17 mouse cellular contexts compared by ENCODE assay signal in genomic region chr17:58932279-58932982, GRCm38 (mm10). TPM values are rescaled to one million over a fixed set of nuclear protein-coding genes. Genes with fewer than 3 reads are reported as not detected.
DNase-seq lines count a peak whose midpoint lies in the region; ATAC-seq and TF ChIP-seq lines count a peak whose summit lies in the region.
"Had no signal": no experiment of that assay in that cellular context is flagged by ENCODE, and none has a peak within 500 bp of the region (broad histone marks: within the 10 kb centered on the region; RNA-seq: fewer than 3 reads in every experiment).

No protein-coding gene starts in this region.

- no peak for TF ChIP-seq CTCF in MEL (IDR thresholded peaks at IDR 0.05 in 2 of 3, conservative IDR thresholded peaks at IDR 0.05 in 1 of 3; ENCODE audit: control insufficient read depth in 1 of 3, insufficient read depth in 1 of 3, low read depth in 2 of 3, low read length in 3 of 3, poor library complexity in 1 of 3, severe bottlenecking in 1 of 3)

- TF ChIP-seq EP300 in MEL (IDR thresholded peaks at IDR 0.05; ENCODE audit: low read depth in 1 of 2, low read length in 2 of 2): no peak

- 0 out of 2 replicates have a peak, but pooled peaks have one; percentile 36 for ATAC-seq in common myeloid progenitor, adult 5-6 weeks (replicated peaks; ENCODE audit: low read depth, poor library complexity, severe bottlenecking)
- ATAC-seq in forebrain, embryonic 15.5 days (replicated peaks): peak; percentile 83
- ATAC-seq in midbrain, embryonic 11.5 days (ENCODE audit: low FRiP score): peak; percentile 92
- ATAC-seq: intestine, embryonic 16.5 days had no signal

- 1% methylated on average over 2 of the region's 2 CpGs for WGBS in forebrain, embryonic 15.5 days
- WGBS in midbrain, embryonic 11.5 days: 0% methylated on average over 2 of the region's 2 CpGs

- H3K4me3 ChIP-seq in MEL (ENCODE audit: control insufficient read depth in 1 of 2, insufficient read depth in 1 of 2, low read depth in 2 of 2, low read length in 2 of 2): peak overlapping the region in 1 of 2 experiments; percentile 33; a peak in 1 of 4 replicates
- no peak overlapping the region for H3K4me3 ChIP-seq in forebrain, embryonic 15.5 days
- no peak overlapping the region for H3K4me3 ChIP-seq in midbrain, embryonic 11.5 days (ENCODE audit: low read depth, low read length)
- H3K4me3 ChIP-seq: liver, embryonic 15.5 days had no signal

- peaks cover 0 to 25% of the 10 kb centered on the region in 2 experiments; a peak in 2 of 4 replicates for H3K36me3 ChIP-seq in MEL (ENCODE audit: control insufficient read depth in 1 of 2, insufficient read depth in 2 of 2, low read length in 2 of 2)
- H3K36me3 ChIP-seq in forebrain, embryonic 15.5 days: no peaks in the 10 kb centered on the region
- no peaks in the 10 kb centered on the region for H3K36me3 ChIP-seq in midbrain, embryonic 11.5 days (ENCODE audit: control insufficient read depth, insufficient read depth, low read length)
- H3K36me3 ChIP-seq: G1E; liver, embryonic 15.5 days had no signal

- H3K27me3 ChIP-seq in MEL (ENCODE audit: control insufficient read depth in 1 of 2, insufficient read depth in 2 of 2, low read length in 2 of 2): no peaks in the 10 kb centered on the region
- H3K27me3 ChIP-seq in forebrain, embryonic 15.5 days: no peaks in the 10 kb centered on the region
- no peaks in the 10 kb centered on the region for H3K27me3 ChIP-seq in midbrain, embryonic 11.5 days (ENCODE audit: control insufficient read depth, insufficient read depth, low read length)
- H3K27me3 ChIP-seq: liver, embryonic 15.5 days had no signal

- peak overlapping the region; percentile 34 for H3K9ac ChIP-seq in MEL (ENCODE audit: control insufficient read depth, low read depth, low read length, poor library complexity, severe bottlenecking)
- no peak overlapping the region for H3K9ac ChIP-seq in forebrain, embryonic 15.5 days (replicated peaks)
- H3K9ac ChIP-seq in midbrain, embryonic 11.5 days (ENCODE audit: low read length): no peak overlapping the region
- H3K9ac ChIP-seq: liver, embryonic 15.5 days had no signal

- peak; percentile 29 for DNase-seq in MEL (ENCODE audit: low read depth, low spot score)
- peak; percentile 90 for DNase-seq in midbrain, embryonic 11.5 days (ENCODE audit: low spot score, missing footprints)
- no peak for DNase-seq in adrenal gland, adult 18-20 months (ENCODE audit: low spot score in 2 of 2)
- no peak for DNase-seq in right cerebral cortex, postnatal 36 days (ENCODE audit: low spot score in 2 of 2)
- no peak for DNase-seq in thymus, postnatal 25 days
- DNase-seq: adrenal gland, adult 8-10 months; cerebellum, adult 11 months; gastrocnemius, postnatal 14 days; right cerebral cortex, postnatal 14 days had no signal

- H3K4me2 ChIP-seq in forebrain, embryonic 15.5 days (replicated peaks): peak overlapping the region; percentile 1; the same call in 1 of the 2 replicates
- peak overlapping the region; percentile 30; the same call in 1 of the 2 replicates for H3K4me2 ChIP-seq in midbrain, embryonic 11.5 days
- H3K4me2 ChIP-seq: liver, embryonic 15.5 days had no signal

- H3K27ac ChIP-seq in MEL (ENCODE audit: control insufficient read depth, low read depth, low read length): no peak overlapping the region; the same call in 1 of the 2 replicates
- peak overlapping the region; percentile 52; the same call in 1 of the 2 replicates for H3K27ac ChIP-seq in forebrain, embryonic 15.5 days (replicated peaks)
- H3K27ac ChIP-seq in midbrain, embryonic 11.5 days (ENCODE audit: low read depth, low read length): peak overlapping the region; percentile 88
- H3K27ac ChIP-seq: liver, embryonic 15.5 days had no signal

- H3K4me1 ChIP-seq in MEL (ENCODE audit: control insufficient read depth in 1 of 2, insufficient read depth in 2 of 2, low read length in 2 of 2): peaks cover 12 to 17% of the 10 kb centered on the region in 2 experiments
- peaks cover 7% of the 10 kb centered on the region for H3K4me1 ChIP-seq in forebrain, embryonic 15.5 days
- H3K4me1 ChIP-seq in midbrain, embryonic 11.5 days (ENCODE audit: control insufficient read depth, insufficient read depth, low read length): peaks cover 11% of the 10 kb centered on the region
- H3K4me1 ChIP-seq: liver, embryonic 15.5 days had no signal

- no peak for TF ChIP-seq RAD21 in MEL (IDR thresholded peaks at IDR 0.05; ENCODE audit: low read depth, low read length)

- TF ChIP-seq POLR2A in MEL (IDR thresholded peaks at IDR 0.05; ENCODE audit: control insufficient read depth in 1 of 2, insufficient read depth in 1 of 2, low read depth in 1 of 2, low read length in 2 of 2, poor library complexity in 1 of 2): no peak

- H3K79me2 ChIP-seq in MEL (ENCODE audit: control insufficient read depth, insufficient read depth, low read length, poor library complexity): no peaks in the 10 kb centered on the region

- H3K9me3 ChIP-seq in MEL (replicated peaks; ENCODE audit: insufficient read depth, low read length): no peaks in the 10 kb centered on the region
- H3K9me3 ChIP-seq in forebrain, embryonic 15.5 days: no peaks in the 10 kb centered on the region
- H3K9me3 ChIP-seq in midbrain, embryonic 11.5 days (ENCODE audit: control insufficient read depth, low read length): no peaks in the 10 kb centered on the region
- H3K9me3 ChIP-seq: liver, embryonic 15.5 days had no signal

TF ChIP-seq in MEL, 35 proteins besides CTCF, POLR2A, EP300 and RAD21:
- TF ChIP-seq MXI1 (IDR thresholded peaks at IDR 0.05; ENCODE audit: low read depth, low read length) (no peak), USF2 (IDR thresholded peaks at IDR 0.05; ENCODE audit: borderline replicate concordance in 1 of 2, insufficient read depth in 1 of 2, low read depth in 1 of 2, low read length in 2 of 2) (no peak), MEF2A (IDR thresholded peaks at IDR 0.05; ENCODE audit: extremely low read depth, insufficient replicate concordance, low read depth, low read length, poor library complexity, severe bottlenecking) (no peak), POLR2AphosphoS2 (IDR thresholded peaks at IDR 0.05; ENCODE audit: low read length) (no peak), ZC3H11A (IDR thresholded peaks at IDR 0.05; ENCODE audit: low read depth, low read length) (no peak), NELFE (IDR thresholded peaks at IDR 0.05; ENCODE audit: low read depth, low read length) (no peak), JUND (IDR thresholded peaks at IDR 0.05; ENCODE audit: low read depth, low read length) (0 out of 2 replicates have a peak, but pooled peaks have one; percentile 58), ELF1 (IDR thresholded peaks at IDR 0.05; ENCODE audit: low read depth, low read length) (no peak)

RNA-seq across cellular contexts. Expression of gene Pdzph1, which starts 58.7 kb away (rescaled TPM):
- total RNA-seq in MEL (2012; rRNA removed): 0.15 and 0.36 TPM in 2 replicates
- polyA plus RNA-seq in MEL (2012; ENCODE audit: insufficient read depth in 1 of 2, insufficient read length in 2 of 2, low read depth in 1 of 2, low replicate concordance in 2 of 2, missing spikeins in 1 of 2): 1 to 10 TPM in 1 of 2 experiments, not detected in 1; 1.3 TPM
- total RNA-seq in common myeloid progenitor, adult 5-6 weeks (2017): 0.34 and 4.0 TPM in 2 replicates
- polyA plus RNA-seq in forebrain, embryonic 15.5 days (2015; fragmentation: Nextera tagmentation; extraction: Ambion mirVana): 8.2 and 8.3 TPM in 2 replicates
- 35.3 and 37.7 TPM in 2 replicates for polyA plus RNA-seq in midbrain, embryonic 11.5 days (2014; fragmentation: Nextera tagmentation; extraction: Ambion mirVana)
- not detected for total RNA-seq in adrenal gland, adult 18-20 months (2021)
- total RNA-seq: gastrocnemius, postnatal 14 days had no signal
- polyA plus RNA-seq: G1E; heart, embryonic 16.5 days; large intestine, adult 2 months; stomach, embryonic 14.5 days had no signal

Comparison
In these comparisons a context has a peak if more than half of its experiments do, and no peak if none do; other contexts are left out.
1. DNase-seq: peak in MEL (single experiment) and midbrain, embryonic 11.5 days (single experiment); none in adrenal gland, adult 18-20 months (0 of 2), right cerebral cortex, postnatal 36 days (0 of 2) and thymus, postnatal 25 days (single experiment).
2. ATAC-seq: peak in every context shown above with its lines; median percentile 92 in midbrain, embryonic 11.5 days; 83 in forebrain, embryonic 15.5 days; 36 in common myeloid progenitor, adult 5-6 weeks.